Mouse (Mus musculus): ENCODE data around the gene Dlgap1.
"Not testable (repeated sequence)": the region's sequence is repeated elsewhere in the genome, so short reads cannot be mapped to it uniquely, and the experiment has no call there.

The Dlgap1 gene

DNA sequence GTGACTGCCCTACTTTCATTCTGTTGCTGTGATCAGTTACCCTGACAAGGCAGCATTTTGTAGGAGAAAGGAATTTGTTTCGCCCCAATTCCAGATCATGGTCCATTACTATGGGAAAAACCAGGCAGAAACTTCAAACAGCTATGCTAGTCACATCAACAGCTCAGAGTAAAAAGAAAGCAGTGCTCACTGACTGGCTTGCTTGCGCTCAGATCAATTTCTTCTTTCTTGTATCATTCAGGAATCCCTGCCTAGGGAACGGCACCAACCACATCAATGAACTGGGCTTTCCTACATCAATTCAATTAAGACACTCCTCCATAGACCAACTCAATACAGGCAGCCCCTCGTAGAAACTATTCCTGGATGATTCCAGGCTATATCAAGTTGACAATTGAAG, 572.9 kb downstream of the Dlgap1 start:
- no peak for DNase-seq

DNA sequence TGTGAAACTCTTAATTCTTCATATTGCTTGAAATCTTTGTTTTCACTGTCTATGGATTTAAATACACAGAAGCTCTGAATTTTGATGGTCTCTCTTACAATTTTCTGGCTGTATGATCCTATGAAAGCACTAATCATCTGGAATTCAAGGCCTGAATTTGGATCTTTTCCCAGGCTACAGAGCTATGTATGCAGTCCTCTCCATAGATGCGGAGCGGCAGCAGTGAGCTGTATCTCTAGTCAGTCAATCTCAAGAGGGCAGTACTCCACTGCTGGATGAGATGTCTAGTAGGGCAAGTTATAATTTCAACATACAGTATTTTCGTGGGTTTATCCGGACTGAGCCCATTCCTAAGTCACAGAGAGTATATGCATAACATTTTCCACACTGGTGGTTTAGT, 581.9 kb downstream of the Dlgap1 start:
- no peak for DNase-seq

GRCm38 (mm10) chr17:70561547-70561946, 592.7 kb downstream of the Dlgap1 start:
- no peak for DNase-seq

DNA sequence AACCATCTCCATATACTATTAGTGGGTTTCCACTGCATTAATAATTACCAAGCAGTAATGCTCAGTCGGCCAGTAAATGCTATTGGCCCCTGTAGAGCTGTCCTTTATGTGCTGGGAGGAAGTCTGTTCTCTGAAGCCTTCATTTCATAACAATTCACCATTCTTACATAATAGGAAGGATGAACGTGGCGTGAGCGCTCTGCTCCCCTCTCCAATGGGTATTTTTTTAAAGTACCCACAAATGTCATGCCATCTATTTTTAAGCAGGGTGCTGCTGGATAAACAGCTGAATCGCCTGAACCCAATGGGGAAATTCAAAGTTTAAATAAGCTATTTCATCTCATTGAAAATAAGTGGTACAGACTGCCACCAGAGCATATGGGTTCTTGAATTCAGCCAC, 602.0 kb downstream of the Dlgap1 start:
- peak; percentile 45 for DNase-seq

- no peak for DNase-seq
Observed at GRCm38 (mm10) chr17:70583042-70583441, 614.2 kb downstream of the Dlgap1 start.

DNA sequence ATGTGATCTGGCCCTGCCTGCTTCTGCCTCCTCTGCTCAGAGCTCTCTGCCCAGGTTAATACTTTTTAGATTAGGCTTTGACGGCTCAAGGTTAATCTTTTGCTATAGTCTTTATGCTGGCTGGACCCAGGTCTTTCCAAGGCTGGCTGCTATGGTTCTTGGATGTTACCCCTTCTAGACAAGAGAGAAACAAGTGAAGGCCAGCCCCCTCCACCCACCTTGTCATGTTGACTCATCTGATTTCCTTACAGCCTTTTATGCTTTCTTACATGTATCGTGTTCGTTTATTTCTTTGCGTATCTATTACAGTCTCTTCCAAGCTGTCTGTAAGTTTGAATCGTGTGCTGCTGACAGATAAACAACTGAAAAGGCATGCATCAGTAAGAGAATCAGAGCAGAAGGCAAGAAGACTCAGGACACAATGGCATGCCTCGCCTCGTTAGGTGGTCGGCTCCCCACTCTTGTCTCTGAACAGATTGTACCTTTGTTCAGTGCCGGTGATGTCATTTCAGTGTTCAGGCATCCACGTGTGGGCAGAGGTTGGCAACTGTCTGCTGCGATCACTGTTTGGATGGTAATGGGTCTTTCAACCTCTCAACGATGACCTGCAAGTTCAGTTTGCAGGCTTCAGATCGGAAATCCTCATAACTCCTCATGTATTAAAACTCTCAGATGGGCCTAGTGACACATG, 618.0 kb downstream of the Dlgap1 start:
- no peak for DNase-seq

DNA sequence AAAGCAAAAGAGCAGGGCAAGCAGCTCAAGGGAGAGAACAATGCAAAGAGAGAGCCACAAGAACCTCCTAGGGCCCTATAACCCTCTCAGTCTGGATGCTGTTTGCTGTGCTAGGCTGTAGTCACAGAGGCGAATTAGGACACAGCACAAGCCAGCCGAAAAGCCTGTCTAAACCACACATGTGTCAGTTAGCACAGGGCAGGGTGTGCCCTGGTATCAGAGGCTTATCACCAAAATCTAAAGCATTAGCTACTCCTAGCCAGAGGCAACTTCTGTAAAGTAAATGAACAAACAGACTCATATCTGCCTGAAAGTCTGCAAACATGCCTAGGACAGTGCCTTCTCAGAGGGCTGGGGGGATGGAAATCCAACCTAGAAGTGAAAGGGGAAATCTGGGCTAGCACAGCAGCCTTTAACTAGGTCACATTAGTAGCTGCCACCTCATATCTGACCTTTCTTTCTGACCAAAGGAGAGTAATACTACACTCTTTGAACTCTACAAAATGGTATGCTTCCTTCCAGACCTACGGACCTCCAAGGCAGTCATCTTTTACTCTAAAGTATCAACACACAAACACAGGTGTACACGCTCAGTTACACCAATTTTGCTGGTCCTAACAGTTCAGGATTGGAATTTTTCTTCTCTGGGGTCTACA, 619.2 kb downstream of the Dlgap1 start:
- DNase-seq = not testable (repeated sequence)

DNA sequence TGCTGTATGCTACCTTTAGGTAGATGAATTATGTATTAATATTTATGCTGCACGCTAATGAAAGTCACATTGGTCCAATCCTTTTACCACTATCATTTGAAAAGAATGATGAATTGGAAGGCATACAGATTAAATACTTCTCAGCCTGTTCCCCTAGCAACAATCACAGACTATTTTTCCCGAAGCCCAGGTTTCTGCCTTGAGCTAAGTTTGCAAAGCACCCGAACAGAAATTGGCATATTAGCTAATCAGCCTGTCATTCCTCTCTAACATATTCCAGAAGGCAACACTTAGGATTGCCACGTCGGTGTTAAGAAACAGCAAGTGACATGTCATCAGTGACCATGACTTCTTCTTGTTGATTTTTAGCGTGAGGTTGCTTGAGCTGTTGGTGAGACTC, 619.8 kb downstream of the Dlgap1 start:
- no peak for DNase-seq

DNA sequence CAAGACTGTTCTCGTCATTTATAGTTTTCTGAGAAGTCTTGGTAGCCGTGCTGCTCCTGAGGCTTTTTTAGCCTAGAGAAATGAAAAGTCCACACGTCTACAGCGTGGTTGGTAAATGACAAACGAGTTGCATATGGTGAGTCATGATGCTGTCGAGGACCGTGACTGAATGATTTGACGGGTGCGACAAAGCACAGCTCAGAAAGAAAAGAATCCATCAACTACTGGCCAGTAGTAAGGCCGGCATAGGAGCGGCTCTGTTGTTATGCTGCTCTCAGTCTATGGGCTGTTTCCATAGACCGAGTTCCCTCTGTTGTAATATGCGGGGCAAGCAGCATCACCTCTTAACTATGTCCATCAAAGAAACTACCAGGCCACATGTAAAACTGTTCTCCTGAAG, 620.3 kb downstream of the Dlgap1 start:
- DNase-seq = no peak

DNA sequence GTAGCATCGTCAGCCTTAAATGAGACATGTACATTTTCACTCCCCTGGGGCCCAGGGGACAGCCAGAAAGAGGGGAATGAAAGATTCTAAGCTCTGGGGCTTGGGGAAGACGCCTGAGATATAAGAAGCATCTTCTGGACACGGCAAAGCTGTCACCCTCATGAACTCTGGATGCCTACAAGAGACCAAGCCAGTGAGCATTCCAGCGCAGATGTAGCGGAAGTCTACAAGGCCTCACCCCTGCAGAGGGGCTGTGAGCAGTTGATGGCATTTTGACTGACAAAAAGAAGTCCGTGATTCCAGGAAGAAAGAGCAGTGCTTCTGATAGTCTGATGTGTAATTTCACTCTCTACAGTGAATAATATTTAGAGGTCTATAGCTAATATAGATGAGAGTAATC, 621.6 kb downstream of the Dlgap1 start:
- DNase-seq = no peak

GRCm38 (mm10) chr17:70594277-70594676, 625.4 kb downstream of the Dlgap1 start:
- no peak for DNase-seq

DNA sequence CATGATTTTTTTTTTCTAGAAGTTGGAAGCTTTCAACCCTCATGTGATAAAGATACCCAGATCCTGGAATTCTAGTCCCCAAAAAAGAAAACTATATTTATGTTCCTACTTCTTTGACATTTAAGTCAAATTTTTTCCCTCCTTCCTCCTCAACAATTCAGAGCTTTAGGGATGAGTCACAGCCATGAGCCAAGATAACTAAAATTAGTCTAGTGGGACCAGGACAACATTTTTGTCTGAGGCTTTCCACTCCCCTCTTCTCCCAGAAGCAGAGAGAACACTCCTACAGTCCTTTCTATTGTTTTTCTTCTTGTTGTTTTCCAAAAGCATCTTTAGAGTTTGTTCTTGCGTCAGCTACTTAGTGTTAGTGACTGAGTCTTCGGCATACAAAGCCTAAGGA, 627.5 kb downstream of the Dlgap1 start:
- DNase-seq = no peak

GRCm38 (mm10) chr17:70600462-70600861, 631.6 kb downstream of the Dlgap1 start:
- no peak for DNase-seq

GRCm38 (mm10) chr17:70602051-70602450, 633.2 kb downstream of the Dlgap1 start:
- no peak for DNase-seq

- no peak for DNase-seq
Observed at GRCm38 (mm10) chr17:70605659-70606058, 636.8 kb downstream of the Dlgap1 start.

DNA sequence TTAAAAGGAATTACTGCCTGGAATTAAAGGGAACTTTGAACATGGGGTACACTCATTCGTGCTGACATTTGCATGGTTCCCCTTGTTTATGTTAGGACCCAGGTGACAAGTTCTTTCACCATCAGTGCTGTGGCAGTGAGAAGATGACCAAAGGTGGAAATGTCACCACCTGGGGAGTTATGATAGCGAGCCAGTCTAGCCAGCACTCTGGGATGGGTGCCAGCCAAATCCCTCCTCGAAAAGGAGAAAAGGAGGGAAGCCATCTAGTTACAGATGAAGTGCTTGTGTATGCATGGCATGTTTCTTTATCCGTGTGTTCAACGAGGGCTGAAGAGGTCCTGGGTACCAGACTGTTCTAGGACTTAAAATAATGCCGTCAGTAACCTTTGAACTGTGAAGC, 643.3 kb downstream of the Dlgap1 start:
- DNase-seq = peak; percentile 84

DNA sequence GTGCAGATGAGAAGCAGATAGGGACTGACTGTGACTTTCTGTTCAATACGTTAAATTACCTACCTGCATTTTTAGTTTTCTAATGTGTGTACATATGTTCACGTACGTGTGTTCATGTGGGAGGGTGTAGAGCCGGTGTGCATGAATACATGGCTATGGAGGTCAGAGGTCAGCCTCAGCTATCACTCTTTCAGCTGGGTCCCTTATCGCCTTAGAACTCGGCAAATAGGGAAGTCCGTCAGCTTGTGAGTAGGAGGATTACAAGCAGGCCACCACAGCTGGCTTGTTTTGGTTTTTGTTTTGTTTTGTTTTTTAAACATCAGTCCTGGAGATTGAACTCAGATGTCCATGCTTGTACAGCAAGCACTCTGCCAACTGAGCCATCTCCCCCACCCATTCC, 645.0 kb downstream of the Dlgap1 start:
- DNase-seq = no peak

DNA sequence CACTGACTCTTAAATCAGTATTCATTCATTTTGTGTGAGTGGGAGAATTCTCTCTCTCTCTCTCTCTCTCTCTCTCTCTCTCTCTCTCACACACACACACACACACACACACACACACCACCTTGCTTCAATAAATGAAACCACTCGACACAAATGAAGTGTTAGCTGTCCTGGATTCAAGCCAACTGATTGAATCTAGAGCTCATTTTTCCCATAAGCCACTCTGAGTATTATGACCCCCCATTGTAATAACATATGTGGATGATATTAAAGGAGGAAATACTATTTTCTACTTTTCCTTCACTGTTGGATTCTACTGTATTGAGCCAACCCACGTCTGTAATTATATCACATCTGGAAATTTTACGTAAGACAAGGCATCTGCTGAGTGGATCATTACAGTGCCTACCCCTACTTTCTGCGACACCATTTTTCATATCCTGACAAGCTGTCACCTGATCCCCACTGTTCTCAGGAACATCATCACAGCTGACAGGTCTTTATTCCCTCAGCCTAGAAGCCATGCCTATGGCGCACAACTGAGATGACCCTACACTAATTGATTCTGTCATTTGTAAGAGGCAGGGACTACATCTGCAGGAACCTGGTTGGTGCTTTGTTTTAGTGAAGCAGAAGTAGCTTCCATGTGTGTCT, 645.7 kb downstream of the Dlgap1 start:
- no peak for DNase-seq

DNA sequence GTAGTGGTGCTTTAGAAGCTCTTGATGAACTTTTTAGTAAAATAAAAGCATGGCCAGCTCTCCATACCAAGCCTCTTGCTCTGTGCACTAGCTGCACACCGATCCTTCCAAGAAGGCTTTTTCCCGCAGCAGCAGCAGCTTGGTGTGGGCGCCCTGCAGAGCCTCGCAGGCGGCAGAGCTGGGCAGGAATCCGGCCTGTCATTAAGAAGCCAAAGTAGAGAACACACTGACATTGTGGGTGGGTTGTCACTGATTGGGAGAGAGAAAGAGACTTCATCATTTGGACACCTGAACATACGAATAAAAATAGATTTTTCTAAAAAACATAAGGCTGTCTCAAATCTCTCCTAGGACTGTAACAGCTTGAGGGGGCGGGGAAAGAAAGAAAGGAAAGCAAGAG, 653.6 kb downstream of the Dlgap1 start:
- peak; percentile 81 for DNase-seq

DNA sequence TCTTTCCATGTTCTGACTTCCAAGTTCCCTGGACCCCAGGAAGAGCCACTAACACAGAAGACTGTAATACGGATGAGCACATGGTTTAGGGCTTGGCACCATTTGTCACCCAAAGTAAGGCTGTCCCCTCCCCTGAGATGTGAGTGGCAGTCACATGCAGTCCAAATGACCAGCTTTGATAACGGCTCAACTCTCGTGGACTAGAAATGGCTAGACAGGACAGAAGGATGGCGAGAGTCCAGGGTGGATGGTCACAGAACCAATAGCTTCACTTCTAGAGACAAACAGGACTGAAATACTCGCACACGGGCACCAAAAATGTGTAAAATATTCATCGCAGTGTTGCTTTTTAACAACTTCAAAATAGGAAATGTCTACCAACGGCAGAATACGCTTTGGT, 657.5 kb downstream of the Dlgap1 start:
- DNase-seq = no peak

DNA sequence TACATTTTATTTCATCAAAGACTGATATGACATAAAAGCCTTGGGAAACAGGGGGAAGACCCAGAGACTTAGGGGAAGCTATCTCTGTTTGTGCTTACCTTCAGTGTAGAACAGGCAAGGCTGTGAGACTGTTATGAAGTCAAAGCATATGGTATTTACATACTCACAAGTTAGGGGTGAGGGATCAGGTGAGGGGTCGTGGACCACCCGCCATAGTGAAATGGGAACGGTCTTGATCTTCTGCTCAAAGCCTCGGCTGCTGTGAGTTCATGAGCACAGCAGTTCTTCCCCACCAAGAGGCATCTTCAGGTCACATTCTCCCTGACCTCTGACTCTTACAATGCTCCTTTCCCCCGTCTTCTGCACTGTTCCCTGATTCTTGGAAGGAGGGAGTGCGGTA, 658.1 kb downstream of the Dlgap1 start:
- DNase-seq = no peak

GRCm38 (mm10) chr17:70629653-70630378, 660.9 kb downstream of the Dlgap1 start:
- no peak for DNase-seq

DNA sequence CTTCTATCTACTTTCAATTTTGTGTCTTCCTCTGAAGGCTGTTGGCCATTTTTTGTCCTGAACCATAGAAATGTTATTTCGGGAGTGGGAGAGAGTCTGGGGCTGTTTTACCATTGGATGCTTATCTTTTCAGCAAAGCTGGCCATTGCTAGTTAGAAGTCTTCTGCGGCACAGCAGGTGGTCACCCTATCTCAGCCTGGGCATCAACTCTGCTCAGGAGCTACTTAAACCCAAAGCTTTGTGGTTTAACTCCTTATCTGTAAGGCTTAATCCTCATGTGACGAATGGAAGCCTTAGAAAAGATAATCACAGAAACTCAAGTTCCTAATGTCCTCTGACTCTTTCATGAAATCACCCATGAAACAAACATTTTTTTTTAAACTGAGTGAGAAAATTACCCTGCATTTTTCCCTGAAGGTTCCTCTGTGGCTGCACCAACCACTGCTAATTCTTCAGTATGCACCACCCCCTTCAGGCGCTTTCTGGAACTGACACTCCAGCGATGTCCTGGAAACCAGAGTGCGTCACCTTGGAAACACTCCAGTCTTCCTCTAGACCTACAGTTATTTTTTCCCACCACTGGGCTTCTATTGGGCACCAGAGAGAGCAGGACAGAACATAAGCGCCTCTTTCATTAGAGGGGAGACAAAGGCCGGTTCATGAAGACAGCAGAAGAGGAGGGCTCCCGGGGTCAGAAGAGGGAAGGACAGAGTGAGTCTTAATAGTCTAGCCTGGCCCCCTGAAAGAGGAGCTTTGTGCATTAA, 664.5 kb downstream of the Dlgap1 start:
- DNase-seq = peak; percentile 88
